Mouse (Mus musculus): ENCODE data around the gene Rhbdl3. TPM values are rescaled to one million over a fixed set of nuclear protein-coding genes. Genes with fewer than 3 reads are reported as not detected.

The Rhbdl3 gene
- polyA plus RNA-seq, 1 experiment from 2014 or later = 3.3 TPM

DNA sequence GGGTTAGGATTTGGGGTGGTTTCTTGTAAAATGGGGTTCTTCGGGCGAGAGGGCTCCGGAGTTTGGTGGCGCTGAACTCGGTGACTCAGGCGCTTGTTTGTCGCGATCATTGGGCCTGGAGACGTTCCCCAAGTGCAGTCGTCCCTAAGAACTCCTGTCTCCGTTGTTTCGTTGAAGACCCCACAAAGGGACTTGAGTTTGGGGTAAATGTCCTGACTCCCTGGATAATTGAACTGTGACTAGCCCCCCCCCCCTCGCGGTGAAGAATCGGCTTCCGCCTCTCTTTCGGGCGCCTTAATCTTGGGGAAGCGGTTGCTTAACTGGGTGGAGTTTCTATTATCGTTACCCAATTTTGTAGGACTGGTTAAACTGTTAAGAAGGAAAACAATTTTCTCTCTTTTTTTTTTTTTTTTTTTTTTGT is 82.9 kb downstream of the Rhbdl3 start:
- no peaks in the 10 kb centered on the region for H3K9me3 ChIP-seq (ENCODE audit: control insufficient read depth, low read depth, low read length)
- 0% methylated on average over 20 of the region's 20 CpGs for WGBS
- peaks cover 22% of the 10 kb centered on the region for H3K36me3 ChIP-seq (ENCODE audit: control insufficient read depth, insufficient read depth, low read length)
- H3K9ac ChIP-seq (replicated peaks; ENCODE audit: low read depth, low read length) = peak overlapping the region; percentile 97
- peak; percentile 42; the same call in 1 of the 2 replicates for ATAC-seq (ENCODE audit: insufficient number of reproducible peaks, insufficient read depth, low FRiP score, low read depth)
- peaks cover 15% of the 10 kb centered on the region; the same call in 1 of the 2 replicates for H3K4me1 ChIP-seq (ENCODE audit: control insufficient read depth, insufficient read depth, low read length)
- no peaks in the 10 kb centered on the region for H3K27me3 ChIP-seq (ENCODE audit: control insufficient read depth, insufficient read depth, low read length)
- H3K4me3 ChIP-seq (ENCODE audit: low read depth, low read length) = peak overlapping the region; percentile 70
- no peak overlapping the region for H3K4me2 ChIP-seq (replicated peaks; ENCODE audit: low read depth, low read length)
- H3K27ac ChIP-seq (ENCODE audit: low read length) = peak overlapping the region; percentile 72

GRCm38 (mm10) chr11:80384461-80384860 is 83.7 kb downstream of the Rhbdl3 start:
- no peak for ATAC-seq (ENCODE audit: insufficient number of reproducible peaks, insufficient read depth, low FRiP score, low read depth)
- Histone ChIP-seq H3K36me3 (ENCODE audit: control insufficient read depth, insufficient read depth, low read length) (peaks cover 29% of the 10 kb centered on the region), H3K4me1 (ENCODE audit: control insufficient read depth, insufficient read depth, low read length) (peaks cover 15% of the 10 kb centered on the region; the same call in 1 of the 2 replicates), H3K4me2 (replicated peaks; ENCODE audit: low read depth, low read length) (peak overlapping the region; percentile 73), H3K27me3 (ENCODE audit: control insufficient read depth, insufficient read depth, low read length) (no peaks in the 10 kb centered on the region), H3K9me3 (ENCODE audit: control insufficient read depth, low read depth, low read length) (no peaks in the 10 kb centered on the region), H3K4me3 (ENCODE audit: low read depth, low read length) (peak overlapping the region; percentile 70), H3K9ac (replicated peaks; ENCODE audit: low read depth, low read length) (peak overlapping the region; percentile 97), H3K27ac (ENCODE audit: low read length) (no peak overlapping the region)

- Histone ChIP-seq H3K27ac (ENCODE audit: low read length) (no peak overlapping the region), H3K4me3 (ENCODE audit: low read depth, low read length) (peak overlapping the region; percentile 70), H3K4me2 (replicated peaks; ENCODE audit: low read depth, low read length) (peak overlapping the region; percentile 73), H3K27me3 (ENCODE audit: control insufficient read depth, insufficient read depth, low read length) (no peaks in the 10 kb centered on the region), H3K36me3 (ENCODE audit: control insufficient read depth, insufficient read depth, low read length) (peaks cover 35% of the 10 kb centered on the region), H3K4me1 (ENCODE audit: control insufficient read depth, insufficient read depth, low read length) (peaks cover 15% of the 10 kb centered on the region; the same call in 1 of the 2 replicates), H3K9ac (replicated peaks; ENCODE audit: low read depth, low read length) (0 out of 2 replicates have a peak overlapping the region, but pooled peaks have one; percentile 97), H3K9me3 (ENCODE audit: control insufficient read depth, low read depth, low read length) (no peaks in the 10 kb centered on the region)
- ATAC-seq (ENCODE audit: insufficient number of reproducible peaks, insufficient read depth, low FRiP score, low read depth) = no peak
- WGBS = 33% methylated on average over 4 of the region's 4 CpGs
Measured at GRCm38 (mm10) chr11:80385055-80385454, 84.3 kb downstream of the Rhbdl3 start.

- H3K9me3 ChIP-seq (ENCODE audit: control insufficient read depth, low read depth, low read length) = no peaks in the 10 kb centered on the region
- H3K27ac ChIP-seq (ENCODE audit: low read length) = no peak overlapping the region
- no peak for ATAC-seq (ENCODE audit: insufficient number of reproducible peaks, insufficient read depth, low FRiP score, low read depth)
- H3K9ac ChIP-seq (replicated peaks; ENCODE audit: low read depth, low read length) = no peak overlapping the region
- H3K4me2 ChIP-seq (replicated peaks; ENCODE audit: low read depth, low read length) = no peak overlapping the region
- H3K36me3 ChIP-seq (ENCODE audit: control insufficient read depth, insufficient read depth, low read length) = peaks cover 49% of the 10 kb centered on the region
- H3K27me3 ChIP-seq (ENCODE audit: control insufficient read depth, insufficient read depth, low read length) = no peaks in the 10 kb centered on the region
- H3K4me1 ChIP-seq (ENCODE audit: control insufficient read depth, insufficient read depth, low read length) = peaks cover 15% of the 10 kb centered on the region; the same call in 1 of the 2 replicates
- 65% methylated on average over 2 of the region's 2 CpGs for WGBS
- H3K4me3 ChIP-seq (ENCODE audit: low read depth, low read length) = no peak overlapping the region
Measured at GRCm38 (mm10) chr11:80386790-80387189, 86.1 kb downstream of the Rhbdl3 start.

DNA sequence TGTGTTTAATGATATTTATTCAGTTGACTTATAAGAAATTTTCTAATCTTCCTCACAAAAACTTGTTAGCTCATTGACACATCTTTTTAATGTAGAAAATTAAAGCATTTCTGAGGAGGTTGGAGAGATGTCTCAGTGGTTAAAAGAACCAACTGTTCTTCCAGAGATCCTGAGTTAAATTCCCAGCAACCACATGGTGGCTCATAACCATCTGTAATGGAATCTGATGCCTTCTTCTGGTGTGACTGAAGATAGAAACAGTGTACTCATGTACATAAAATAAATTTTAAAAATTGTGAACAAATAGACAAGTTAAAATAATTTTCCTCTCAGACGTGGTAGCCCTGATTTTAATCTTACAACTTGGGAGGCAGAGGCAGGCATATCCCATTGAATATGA is 89.2 kb downstream of the Rhbdl3 start:
- H3K36me3 ChIP-seq (ENCODE audit: control insufficient read depth, insufficient read depth, low read length) = peaks cover 70% of the 10 kb centered on the region
- no peak overlapping the region for H3K4me3 ChIP-seq (ENCODE audit: low read depth, low read length)
- 87% methylated on average over 1 of the region's 1 CpGs for WGBS
- H3K4me2 ChIP-seq (replicated peaks; ENCODE audit: low read depth, low read length) = no peak overlapping the region
- no peak overlapping the region for H3K9ac ChIP-seq (replicated peaks; ENCODE audit: low read depth, low read length)
- ATAC-seq (ENCODE audit: insufficient number of reproducible peaks, insufficient read depth, low FRiP score, low read depth) = no peak
- no peaks in the 10 kb centered on the region for H3K27me3 ChIP-seq (ENCODE audit: control insufficient read depth, insufficient read depth, low read length)
- H3K4me1 ChIP-seq (ENCODE audit: control insufficient read depth, insufficient read depth, low read length) = peaks cover 8% of the 10 kb centered on the region; the same call in 1 of the 2 replicates
- H3K27ac ChIP-seq (ENCODE audit: low read length) = no peak overlapping the region
- H3K9me3 ChIP-seq (ENCODE audit: control insufficient read depth, low read depth, low read length) = no peaks in the 10 kb centered on the region

DNA sequence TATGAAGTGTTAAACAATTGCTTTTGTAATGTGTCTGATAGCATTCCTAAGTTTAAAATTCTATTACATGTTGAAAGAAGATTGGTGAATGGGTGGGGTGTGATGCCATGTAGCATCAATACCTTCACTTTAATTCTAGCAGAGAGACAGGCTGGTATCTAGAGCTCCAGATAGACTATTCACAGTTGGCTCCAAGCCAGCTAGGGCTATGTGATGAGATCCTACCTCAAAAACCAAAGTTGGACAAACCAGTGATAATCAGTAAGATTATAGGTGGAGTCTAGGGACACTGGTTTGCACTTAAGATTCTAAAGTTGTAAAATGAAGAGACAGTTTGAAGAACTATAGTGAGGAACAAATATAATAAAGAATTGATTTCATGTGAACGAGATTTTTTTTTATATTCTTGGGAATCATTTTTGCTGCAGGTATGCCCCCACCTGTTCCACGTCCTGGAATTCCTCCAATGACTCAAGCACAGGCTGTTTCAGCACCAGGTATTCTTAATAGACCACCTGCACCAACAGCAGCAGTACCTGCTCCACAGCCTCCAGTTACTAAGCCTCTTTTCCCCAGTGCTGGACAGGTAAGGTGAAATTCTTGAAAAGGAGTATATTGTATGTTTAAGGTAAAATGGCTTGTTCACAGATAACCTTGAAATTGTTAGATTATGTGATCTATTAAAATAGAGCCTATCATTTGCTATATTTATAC is 90.9 kb downstream of the Rhbdl3 start:
- WGBS = 92% methylated on average over 2 of the region's 2 CpGs
- Histone ChIP-seq H3K27me3 (ENCODE audit: control insufficient read depth, insufficient read depth, low read length) (no peaks in the 10 kb centered on the region), H3K27ac (ENCODE audit: low read length) (no peak overlapping the region), H3K4me3 (ENCODE audit: low read depth, low read length) (no peak overlapping the region), H3K4me2 (replicated peaks; ENCODE audit: low read depth, low read length) (no peak overlapping the region), H3K9me3 (ENCODE audit: control insufficient read depth, low read depth, low read length) (no peaks in the 10 kb centered on the region), H3K36me3 (ENCODE audit: control insufficient read depth, insufficient read depth, low read length) (peaks cover 83% of the 10 kb centered on the region), H3K9ac (replicated peaks; ENCODE audit: low read depth, low read length) (no peak overlapping the region), H3K4me1 (ENCODE audit: control insufficient read depth, insufficient read depth, low read length) (no peaks in the 10 kb centered on the region)
- no peak for ATAC-seq (ENCODE audit: insufficient number of reproducible peaks, insufficient read depth, low FRiP score, low read depth)

- H3K9ac ChIP-seq (replicated peaks; ENCODE audit: low read depth, low read length) = no peak overlapping the region
Measured at GRCm38 (mm10) chr11:80395930-80396329, 95.2 kb downstream of the Rhbdl3 start.

DNA sequence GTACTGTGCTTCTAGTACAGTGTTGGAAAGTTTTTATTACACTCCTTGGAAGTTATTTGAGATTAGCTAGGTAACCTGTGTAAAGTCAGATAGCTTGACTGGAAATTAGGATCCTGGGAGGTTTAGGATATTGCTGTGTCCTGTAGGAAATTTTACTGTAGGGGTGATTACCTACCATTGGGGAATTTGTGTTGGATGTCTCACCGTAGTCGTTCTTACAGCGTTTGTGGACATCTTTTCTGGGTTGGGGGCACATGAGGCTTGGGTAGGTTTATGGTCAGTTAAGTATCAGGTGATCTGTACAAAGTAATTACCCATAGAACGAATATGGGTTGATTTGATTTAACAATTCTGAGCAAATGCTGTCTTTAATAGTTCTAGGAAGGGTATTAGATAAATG is 95.9 kb downstream of the Rhbdl3 start:
- ATAC-seq (ENCODE audit: insufficient number of reproducible peaks, insufficient read depth, low FRiP score, low read depth) = no peak
- 87% methylated on average over 4 of the region's 4 CpGs for WGBS

More at GRCm38 (mm10) chr11:80395930-80396329, 95.2 kb downstream of the Rhbdl3 start:
- H3K27ac ChIP-seq (ENCODE audit: low read length) = no peak overlapping the region
- H3K36me3 ChIP-seq (ENCODE audit: control insufficient read depth, insufficient read depth, low read length) = peaks cover 66% of the 10 kb centered on the region
- H3K9me3 ChIP-seq (ENCODE audit: control insufficient read depth, low read depth, low read length) = no peaks in the 10 kb centered on the region
- no peak overlapping the region for H3K4me2 ChIP-seq (replicated peaks; ENCODE audit: low read depth, low read length)
- no peak for ATAC-seq (ENCODE audit: insufficient number of reproducible peaks, insufficient read depth, low FRiP score, low read depth)
- H3K4me1 ChIP-seq (ENCODE audit: control insufficient read depth, insufficient read depth, low read length) = no peaks in the 10 kb centered on the region
- no peak overlapping the region for H3K4me3 ChIP-seq (ENCODE audit: low read depth, low read length)
- H3K27me3 ChIP-seq (ENCODE audit: control insufficient read depth, insufficient read depth, low read length) = no peaks in the 10 kb centered on the region
- WGBS = 88% methylated on average over 3 of the region's 3 CpGs

More for the DNA sequence above, 95.9 kb downstream of the Rhbdl3 start:
- H3K27ac ChIP-seq (ENCODE audit: low read length) = no peak overlapping the region
- H3K36me3 ChIP-seq (ENCODE audit: control insufficient read depth, insufficient read depth, low read length) = peaks cover 63% of the 10 kb centered on the region
- no peaks in the 10 kb centered on the region for H3K27me3 ChIP-seq (ENCODE audit: control insufficient read depth, insufficient read depth, low read length)
- H3K4me2 ChIP-seq (replicated peaks; ENCODE audit: low read depth, low read length) = no peak overlapping the region
- H3K9me3 ChIP-seq (ENCODE audit: control insufficient read depth, low read depth, low read length) = no peaks in the 10 kb centered on the region
- no peaks in the 10 kb centered on the region for H3K4me1 ChIP-seq (ENCODE audit: control insufficient read depth, insufficient read depth, low read length)
- no peak overlapping the region for H3K4me3 ChIP-seq (ENCODE audit: low read depth, low read length)
- no peak overlapping the region for H3K9ac ChIP-seq (replicated peaks; ENCODE audit: low read depth, low read length)
